Mouse (Mus musculus): Measurements from ENCODE around the gene Bptf. TPM values are rescaled to one million over a fixed set of nuclear protein-coding genes. Genes with fewer than 3 reads are reported as not detected.
"Not testable (repeated sequence)": the region's sequence is repeated elsewhere in the genome, so short reads cannot be mapped to it uniquely, and the experiment has no call there.

Bptf gene
- polyA plus RNA-seq, 1 experiment from 2014 or later = 23.9 TPM

GRCm38 (mm10) chr11:107092637-107093036 lies 39.3 kb downstream of the Bptf start:
- Histone ChIP-seq H3K9ac (ENCODE audit: low read depth, low read length) (no peak overlapping the region), H3K27ac (ENCODE audit: low read depth, low read length) (no peak overlapping the region), H3K4me1 (ENCODE audit: control insufficient read depth, insufficient read depth, low read depth, low read length) (no peaks in the 10 kb centered on the region), H3K4me3 (ENCODE audit: low read length) (no peak overlapping the region), H3K4me2 (ENCODE audit: low read length) (no peak overlapping the region), H3K9me3 (ENCODE audit: control insufficient read depth, low read length) (no peaks in the 10 kb centered on the region), H3K27me3 (replicated peaks; ENCODE audit: control insufficient read depth, insufficient read depth, low read length) (no peaks in the 10 kb centered on the region), H3K36me3 (ENCODE audit: control insufficient read depth, insufficient read depth, low read length) (peaks cover 6% of the 10 kb centered on the region)
- no peak for ATAC-seq
- WGBS = 90% methylated on average over 7 of the region's 7 CpGs

GRCm38 (mm10) chr11:107085866-107086265 lies 46.1 kb downstream of the Bptf start:
- no peak for ATAC-seq
- Histone ChIP-seq H3K27ac (ENCODE audit: low read depth, low read length) (no peak overlapping the region), H3K4me2 (ENCODE audit: low read length) (no peak overlapping the region)

DNA sequence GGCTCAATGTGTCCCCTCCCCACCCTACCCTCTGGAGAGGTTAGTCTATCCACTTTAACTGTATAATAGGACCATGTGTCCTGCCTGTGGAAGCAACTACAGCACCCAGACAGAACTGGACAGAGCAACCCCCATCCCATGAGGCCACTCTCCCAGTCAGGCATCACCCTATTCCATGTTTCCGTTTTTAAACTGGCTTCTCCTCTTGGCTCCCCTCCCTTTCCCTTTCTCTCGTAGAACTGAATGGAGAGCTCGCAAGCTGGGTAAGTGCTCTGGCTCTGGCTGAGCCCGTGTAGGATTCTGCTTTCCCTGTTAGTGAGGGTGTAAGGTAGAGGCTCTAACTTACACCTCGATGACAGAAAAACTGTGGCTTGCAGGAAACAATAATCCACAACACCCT lies 48.4 kb downstream of the Bptf start:
- Histone ChIP-seq H3K4me2 (ENCODE audit: low read length) (no peak overlapping the region), H3K9me3 (ENCODE audit: control insufficient read depth, low read length) (no peaks in the 10 kb centered on the region), H3K4me1 (ENCODE audit: control insufficient read depth, insufficient read depth, low read depth, low read length) (no peaks in the 10 kb centered on the region), H3K9ac (ENCODE audit: low read depth, low read length) (no peak overlapping the region), H3K36me3 (ENCODE audit: control insufficient read depth, insufficient read depth, low read length) (peaks cover 28% of the 10 kb centered on the region), H3K4me3 (ENCODE audit: low read length) (no peak overlapping the region), H3K27me3 (replicated peaks; ENCODE audit: control insufficient read depth, insufficient read depth, low read length) (no peaks in the 10 kb centered on the region), H3K27ac (ENCODE audit: low read depth, low read length) (no peak overlapping the region)
- WGBS = 76% methylated on average over 5 of the region's 5 CpGs
- no peak for ATAC-seq

More at GRCm38 (mm10) chr11:107085866-107086265, 46.1 kb downstream of the Bptf start:
- Histone ChIP-seq H3K9me3 (ENCODE audit: control insufficient read depth, low read length) (no peaks in the 10 kb centered on the region), H3K4me1 (ENCODE audit: control insufficient read depth, insufficient read depth, low read depth, low read length) (no peaks in the 10 kb centered on the region), H3K36me3 (ENCODE audit: control insufficient read depth, insufficient read depth, low read length) (peaks cover 16% of the 10 kb centered on the region), H3K27me3 (replicated peaks; ENCODE audit: control insufficient read depth, insufficient read depth, low read length) (no peaks in the 10 kb centered on the region), H3K4me3 (ENCODE audit: low read length) (no peak overlapping the region), H3K9ac (ENCODE audit: low read depth, low read length) (no peak overlapping the region)
- 91% methylated on average over 5 of the region's 5 CpGs for WGBS

DNA sequence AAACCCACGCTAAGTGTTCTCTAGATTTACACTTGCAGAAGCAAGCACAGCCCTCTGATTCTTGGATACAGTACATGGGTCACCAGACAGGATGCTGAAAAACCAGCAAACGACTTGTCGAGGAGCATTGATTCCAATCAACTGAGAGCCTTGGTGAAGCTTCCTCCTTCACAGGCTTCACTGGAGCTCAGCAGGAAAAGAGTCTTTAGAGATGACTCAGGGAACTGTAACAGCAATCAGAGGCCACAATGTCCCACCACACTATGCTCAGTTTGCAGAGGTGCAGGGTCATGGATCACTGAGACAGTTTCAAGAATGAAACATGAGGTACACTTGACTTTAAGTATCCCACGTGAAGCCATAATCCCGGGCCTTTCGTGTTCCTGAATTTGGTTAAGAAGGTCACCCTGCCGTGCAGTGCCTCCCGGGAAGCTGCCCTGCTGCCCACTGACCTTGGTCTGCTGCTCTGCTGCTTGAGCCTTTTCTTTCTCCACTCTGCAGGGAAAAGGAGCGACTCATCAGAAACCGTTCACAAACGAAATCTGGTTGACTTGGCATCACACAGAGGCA lies 66.6 kb downstream of the Bptf start:
- Histone ChIP-seq H3K4me2 (ENCODE audit: low read length) (no peak overlapping the region), H3K36me3 (ENCODE audit: control insufficient read depth, insufficient read depth, low read length) (peaks cover 32% of the 10 kb centered on the region), H3K4me3 (ENCODE audit: low read length) (no peak overlapping the region), H3K27me3 (replicated peaks; ENCODE audit: control insufficient read depth, insufficient read depth, low read length) (no peaks in the 10 kb centered on the region), H3K9me3 (ENCODE audit: control insufficient read depth, low read length) (no peaks in the 10 kb centered on the region), H3K4me1 (ENCODE audit: control insufficient read depth, insufficient read depth, low read depth, low read length) (no peaks in the 10 kb centered on the region), H3K27ac (ENCODE audit: low read depth, low read length) (no peak overlapping the region), H3K9ac (ENCODE audit: low read depth, low read length) (no peak overlapping the region)
- WGBS = 90% methylated on average over 11 of the region's 11 CpGs
- no peak for ATAC-seq

DNA sequence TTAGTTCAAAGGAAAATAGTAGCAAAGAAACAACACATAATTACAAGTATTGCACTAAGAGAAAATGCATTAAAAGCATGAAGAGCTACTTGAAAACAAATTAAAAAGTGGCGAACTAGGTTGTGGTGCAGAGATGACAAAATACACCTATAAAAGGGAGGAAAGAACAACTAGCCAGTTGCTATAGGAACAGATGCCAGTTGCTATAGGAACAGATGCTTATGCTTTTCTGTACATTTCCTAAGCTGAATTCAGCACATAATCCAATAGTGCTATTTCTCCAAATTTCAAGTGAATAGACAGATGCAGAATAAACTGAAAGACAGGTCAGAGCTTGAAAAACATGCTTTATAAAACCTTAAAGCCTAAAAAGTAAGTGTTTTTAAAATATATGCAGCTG lies 67.3 kb downstream of the Bptf start:
- Histone ChIP-seq H3K9ac (ENCODE audit: low read depth, low read length) (no peak overlapping the region), H3K9me3 (ENCODE audit: control insufficient read depth, low read length) (no peaks in the 10 kb centered on the region), H3K36me3 (ENCODE audit: control insufficient read depth, insufficient read depth, low read length) (peaks cover 37% of the 10 kb centered on the region), H3K27me3 (replicated peaks; ENCODE audit: control insufficient read depth, insufficient read depth, low read length) (no peaks in the 10 kb centered on the region), H3K4me1 (ENCODE audit: control insufficient read depth, insufficient read depth, low read depth, low read length) (no peaks in the 10 kb centered on the region), H3K4me2 (ENCODE audit: low read length) (no peak overlapping the region), H3K27ac (ENCODE audit: low read depth, low read length) (no peak overlapping the region), H3K4me3 (ENCODE audit: low read length) (no peak overlapping the region)
- 90% methylated on average over 1 of the region's 1 CpGs for WGBS
- no peak for ATAC-seq

GRCm38 (mm10) chr11:107063067-107063466 lies 68.9 kb downstream of the Bptf start:
- H3K4me2 ChIP-seq (ENCODE audit: low read length) = no peak overlapping the region
- H3K9ac ChIP-seq (ENCODE audit: low read depth, low read length) = no peak overlapping the region
- no peak overlapping the region for H3K4me3 ChIP-seq (ENCODE audit: low read length)
- WGBS = 88% methylated on average over 3 of the region's 3 CpGs
- H3K27me3 ChIP-seq (replicated peaks; ENCODE audit: control insufficient read depth, insufficient read depth, low read length) = no peaks in the 10 kb centered on the region
- H3K36me3 ChIP-seq (ENCODE audit: control insufficient read depth, insufficient read depth, low read length) = peaks cover 52% of the 10 kb centered on the region
- no peaks in the 10 kb centered on the region for H3K4me1 ChIP-seq (ENCODE audit: control insufficient read depth, insufficient read depth, low read depth, low read length)
- ATAC-seq = no peak
- no peaks in the 10 kb centered on the region for H3K9me3 ChIP-seq (ENCODE audit: control insufficient read depth, low read length)
- H3K27ac ChIP-seq (ENCODE audit: low read depth, low read length) = no peak overlapping the region

DNA sequence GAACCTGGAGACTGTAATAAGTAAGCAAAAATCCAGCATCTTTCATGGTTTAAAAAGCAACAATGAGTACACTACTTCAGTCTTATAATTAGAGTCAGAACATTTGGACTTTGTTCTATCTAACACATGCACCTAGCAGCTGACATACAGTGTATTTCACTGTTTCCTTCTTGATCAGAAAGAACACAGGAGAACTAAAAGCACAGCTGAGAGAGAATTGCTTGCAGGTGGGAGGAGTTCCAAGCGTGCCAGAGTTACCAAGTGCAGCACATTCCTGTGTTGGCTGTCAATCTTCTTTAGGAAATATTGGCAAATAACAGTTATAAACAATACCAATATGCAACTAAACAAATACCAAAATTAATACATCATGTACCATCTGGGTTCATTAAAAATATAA lies 71.0 kb downstream of the Bptf start:
- WGBS = 88% methylated on average over 1 of the region's 1 CpGs
- no peaks in the 10 kb centered on the region for H3K27me3 ChIP-seq (replicated peaks; ENCODE audit: control insufficient read depth, insufficient read depth, low read length)

GRCm38 (mm10) chr11:107059634-107060033 lies 72.3 kb downstream of the Bptf start:
- H3K4me3 ChIP-seq (ENCODE audit: low read length); H3K27ac ChIP-seq (ENCODE audit: low read depth, low read length); ATAC-seq; H3K9me3 ChIP-seq (ENCODE audit: control insufficient read depth, low read length); H3K27me3 ChIP-seq (replicated peaks; ENCODE audit: control insufficient read depth, insufficient read depth, low read length); H3K4me2 ChIP-seq (ENCODE audit: low read length); H3K9ac ChIP-seq (ENCODE audit: low read depth, low read length); H3K4me1 ChIP-seq (ENCODE audit: control insufficient read depth, insufficient read depth, low read depth, low read length): not testable (repeated sequence)
- peaks cover 65% of the 10 kb centered on the region for H3K36me3 ChIP-seq (ENCODE audit: control insufficient read depth, insufficient read depth, low read length)
- 96% methylated on average over 3 of the region's 3 CpGs for WGBS

More for the DNA sequence above, 71.0 kb downstream of the Bptf start:
- no peaks in the 10 kb centered on the region for H3K4me1 ChIP-seq (ENCODE audit: control insufficient read depth, insufficient read depth, low read depth, low read length)
- no peak for ATAC-seq
- H3K9me3 ChIP-seq (ENCODE audit: control insufficient read depth, low read length) = no peaks in the 10 kb centered on the region
- no peak overlapping the region for H3K4me2 ChIP-seq (ENCODE audit: low read length)
- H3K27ac ChIP-seq (ENCODE audit: low read depth, low read length) = no peak overlapping the region
- no peak overlapping the region for H3K4me3 ChIP-seq (ENCODE audit: low read length)
- H3K9ac ChIP-seq (ENCODE audit: low read depth, low read length) = no peak overlapping the region
- H3K36me3 ChIP-seq (ENCODE audit: control insufficient read depth, insufficient read depth, low read length) = peaks cover 59% of the 10 kb centered on the region

GRCm38 (mm10) chr11:107057391-107057790 lies 74.5 kb downstream of the Bptf start:
- Histone ChIP-seq H3K9me3 (ENCODE audit: control insufficient read depth, low read length) (no peaks in the 10 kb centered on the region), H3K27ac (ENCODE audit: low read depth, low read length) (no peak overlapping the region), H3K9ac (ENCODE audit: low read depth, low read length) (no peak overlapping the region), H3K4me1 (ENCODE audit: control insufficient read depth, insufficient read depth, low read depth, low read length) (no peaks in the 10 kb centered on the region), H3K36me3 (ENCODE audit: control insufficient read depth, insufficient read depth, low read length) (peaks cover 74% of the 10 kb centered on the region), H3K4me2 (ENCODE audit: low read length) (no peak overlapping the region), H3K4me3 (ENCODE audit: low read length) (no peak overlapping the region), H3K27me3 (replicated peaks; ENCODE audit: control insufficient read depth, insufficient read depth, low read length) (no peaks in the 10 kb centered on the region)
- 92% methylated on average over 6 of the region's 6 CpGs for WGBS
- no peak for ATAC-seq

GRCm38 (mm10) chr11:107054870-107055269 lies 77.1 kb downstream of the Bptf start:
- WGBS = 93% methylated on average over 6 of the region's 6 CpGs

More at GRCm38 (mm10) chr11:107054870-107055269, 77.1 kb downstream of the Bptf start:
- no peak for ATAC-seq
- Histone ChIP-seq H3K9me3 (ENCODE audit: control insufficient read depth, low read length) (no peaks in the 10 kb centered on the region), H3K4me3 (ENCODE audit: low read length) (no peak overlapping the region), H3K4me2 (ENCODE audit: low read length) (no peak overlapping the region), H3K27me3 (replicated peaks; ENCODE audit: control insufficient read depth, insufficient read depth, low read length) (no peaks in the 10 kb centered on the region), H3K4me1 (ENCODE audit: control insufficient read depth, insufficient read depth, low read depth, low read length) (no peaks in the 10 kb centered on the region), H3K9ac (ENCODE audit: low read depth, low read length) (no peak overlapping the region), H3K27ac (ENCODE audit: low read depth, low read length) (no peak overlapping the region), H3K36me3 (ENCODE audit: control insufficient read depth, insufficient read depth, low read length) (peaks cover 62% of the 10 kb centered on the region)
